Mouse (Mus musculus) cortical plate, adult 2 months (tissue): ENCODE results near the gene Nrm.

Experiments used
- CTCF ChIP-seq: fragments of 200-500 bp; IDR thresholded peaks from 2 replicates; pipeline ENCODE4 v1.5.1; 2011; ENCODE audit warnings: mild to moderate bottlenecking, control low read depth, low read length; ENCODE audit not compliant: insufficient read depth; ENCODE audit errors: extremely low read depth
- POLR2A ChIP-seq: fragments of 200-500 bp; IDR thresholded peaks from 2 replicates; pipeline ENCODE4 v1.6.1; 2011; ENCODE audit warnings: mild to moderate bottlenecking, low read length, control low read depth; ENCODE audit not compliant: insufficient read depth; ENCODE audit errors: extremely low read depth

- TF ChIP-seq CTCF (no peak), POLR2A (no peak)
Observed at GRCm38 (mm10) chr17:35837487-35837886, 23.6 kb upstream of the Nrm start.
